Mouse (Mus musculus) small intestine, adult 2 months (tissue): Measurements from ENCODE around the gene Clec16a.

ENCODE experiments used
- CTCF ChIP-seq: fragments of 200-500 bp; IDR thresholded peaks from 2 replicates; pipeline ENCODE4 v1.5.1; 2012; ENCODE audit warnings: low read depth, mild to moderate bottlenecking, control low read depth, inconsistent platforms, low read length, moderate library complexity, mixed read lengths; ENCODE audit not compliant: insufficient replicate concordance, insufficient read length; ENCODE audit errors: extremely low read depth
- POLR2A ChIP-seq: fragments of 200-500 bp; IDR thresholded peaks from 2 replicates; pipeline ENCODE4 v1.6.1; 2012; ENCODE audit warnings: low read depth, mild to moderate bottlenecking, control low read depth, inconsistent platforms, low read length, moderate library complexity

GRCm38 (mm10) chr16:10651804-10652203 lies 106.7 kb downstream of the Clec16a start:
- no peak for TF ChIP-seq CTCF
- no peak for TF ChIP-seq POLR2A
